Mouse (Mus musculus) liver, adult 2 months (tissue): ENCODE measurements around the gene Mast3.

Experiments
- CTCF ChIP-seq: fragments of 200-500 bp; IDR thresholded peaks from 2 replicates; pipeline ENCODE4 v1.5.1; 2011; ENCODE audit warnings: low read depth, low read length, control low read depth
- POLR2A ChIP-seq: fragments of 200-500 bp; IDR thresholded peaks from 2 replicates; pipeline ENCODE4 v1.6.1; 2011; ENCODE audit warnings: low read length, control low read depth; ENCODE audit not compliant: insufficient read depth; ENCODE audit errors: extremely low read depth

GRCm38 (mm10) chr8:70772075-70772474 is 32.8 kb downstream of the Mast3 start:
- no peak for TF ChIP-seq CTCF
- TF ChIP-seq POLR2A = no peak
